Mouse (Mus musculus) CH12.LX (cell line): ENCODE measurements at regions not wholly inside any gene's neighbourhood (a gene's known extent, or its start where the extent isn't known, plus 50 kb on each side); places are given as distances from the start of the nearest gene placed in this dataset.

Experiments
- DNase-seq: peaks from one replicate; pipeline ENCODE4 v3.0.0-alpha.2; 2013; ENCODE audit errors: extremely low read depth
- H3K27ac ChIP-seq: 2 replicates; pipeline ENCODE4 v1.5.1; 2012; ENCODE audit warnings: low read depth, mild to moderate bottlenecking, control low read depth, moderate library complexity; ENCODE audit not compliant: insufficient read depth
- H3K27me3 ChIP-seq: replicated peaks from 2 replicates; pipeline ENCODE3; 2012; ENCODE audit warnings: inconsistent platforms
- H3K36me3 ChIP-seq, 2 experiments: replicated peaks in 1 of 2; 2 replicates each; pipeline versions ENCODE3 to v1.6.1; 2012; ENCODE audit warnings: inconsistent platforms in 1 of 2, low read length in 1 of 2, mild to moderate bottlenecking in 1 of 2, mixed read lengths in 1 of 2, moderate library complexity in 1 of 2; ENCODE audit not compliant: control insufficient read depth in 1 of 2, insufficient read depth in 1 of 2
- H3K4me1 ChIP-seq, 2 experiments: 2 replicates each; pipeline ENCODE4 v1.6.1; 2012; ENCODE audit warnings: inconsistent platforms in 1 of 2, moderate library complexity in 1 of 2; ENCODE audit not compliant: insufficient read depth in 2 of 2, control insufficient read depth in 1 of 2
- H3K4me2 ChIP-seq: 2 replicates; pipeline ENCODE4 v1.6.1; 2012; ENCODE audit warnings: low read depth, mild to moderate bottlenecking, control low read depth; ENCODE audit not compliant: poor library complexity, insufficient read depth, severe bottlenecking
- H3K4me3 ChIP-seq, 3 experiments: fragments of 150-350 bp in 1 of 3; sonication (generic) in 1 of 3; replicated peaks in 1 of 3; 2 replicates each; pipeline versions ENCODE3 to v1.5.1; 2011 to 2012; ENCODE audit warnings: low read depth in 2 of 3, low read length in 2 of 3, mild to moderate bottlenecking in 2 of 3, moderate library complexity in 2 of 3, control low read depth in 1 of 3, improper control_type of control experiment in 1 of 3, inconsistent platforms in 1 of 3, mixed read lengths in 1 of 3; ENCODE audit not compliant: poor library complexity in 1 of 3
- H3K79me2 ChIP-seq: replicated peaks from 2 replicates; pipeline ENCODE4 v1.6.1; 2012; ENCODE audit warnings: mild to moderate bottlenecking, moderate library complexity; ENCODE audit not compliant: control insufficient read depth, poor library complexity, insufficient read depth, severe bottlenecking; ENCODE audit errors: extremely low read depth
- H3K9ac ChIP-seq: 2 replicates; pipeline ENCODE4 v1.6.1; 2012; ENCODE audit warnings: low read depth, mild to moderate bottlenecking, control low read depth, moderate library complexity; ENCODE audit not compliant: insufficient read depth
- H3K9me3 ChIP-seq: replicated peaks from 2 replicates; pipeline ENCODE3; 2012; ENCODE audit warnings: low read length, inconsistent platforms, mixed read lengths
- ELF1 ChIP-seq: IDR thresholded peaks from 2 replicates; pipeline ENCODE4 v1.6.1; 2014; ENCODE audit warnings: low read depth, mild to moderate bottlenecking, inconsistent platforms, low read length, improper control_type of control experiment
- ETS1 ChIP-seq: conservative IDR thresholded peaks from 2 replicates; pipeline ENCODE4 v1.6.1; 2012; ENCODE audit warnings: low read depth, mild to moderate bottlenecking, inconsistent platforms, low read length, improper control_type of control experiment, moderate library complexity
- GABPA ChIP-seq: IDR thresholded peaks from 2 replicates; pipeline ENCODE4 v1.6.1; 2012; ENCODE audit warnings: low read depth, low read length, improper control_type of control experiment, inconsistent platforms; ENCODE audit not compliant: insufficient replicate concordance
- HCFC1 ChIP-seq: IDR thresholded peaks from 2 replicates; pipeline ENCODE4 v1.6.1; 2012; ENCODE audit warnings: low read depth, mild to moderate bottlenecking, inconsistent platforms, low read length, improper control_type of control experiment
- IRF4 ChIP-seq: IDR thresholded peaks from 2 replicates; pipeline ENCODE4 v1.6.1; 2014; ENCODE audit warnings: low read depth, mild to moderate bottlenecking, inconsistent platforms, low read length, improper control_type of control experiment
- MAFK ChIP-seq: IDR thresholded peaks from 2 replicates; pipeline ENCODE4 v1.6.1; 2011; ENCODE audit warnings: low read length, improper control_type of control experiment; ENCODE audit not compliant: insufficient replicate concordance
- MAX ChIP-seq: IDR thresholded peaks from 2 replicates; pipeline ENCODE4 v1.6.1; 2011; ENCODE audit warnings: low read length, improper control_type of control experiment
- MAZ ChIP-seq: IDR thresholded peaks from 2 replicates; pipeline ENCODE4 v1.6.1; 2012; ENCODE audit warnings: low read depth, mild to moderate bottlenecking, inconsistent platforms, low read length, improper control_type of control experiment, moderate library complexity
- MEF2A ChIP-seq: IDR thresholded peaks from 2 replicates; pipeline ENCODE4 v1.6.1; 2014; ENCODE audit warnings: low read depth, mild to moderate bottlenecking, inconsistent platforms, low read length, improper control_type of control experiment, borderline replicate concordance
- NELFE ChIP-seq: IDR thresholded peaks from 2 replicates; pipeline ENCODE4 v1.6.1; 2011; ENCODE audit warnings: low read depth, low read length, improper control_type of control experiment
- PAX5 ChIP-seq: IDR thresholded peaks from 2 replicates; pipeline ENCODE4 v1.6.1; 2012; ENCODE audit warnings: low read length, inconsistent platforms, mixed read lengths
- POLR2AphosphoS2 ChIP-seq: IDR thresholded peaks from 2 replicates; pipeline ENCODE4 v1.6.1; 2011; ENCODE audit warnings: low read depth, low read length, improper control_type of control experiment
- RCOR1 ChIP-seq: conservative IDR thresholded peaks from 2 replicates; pipeline ENCODE4 v1.6.1; 2012; ENCODE audit warnings: low read depth, mild to moderate bottlenecking, inconsistent platforms, low read length, improper control_type of control experiment
- SMC3 ChIP-seq: IDR thresholded peaks from 2 replicates; pipeline ENCODE4 v1.6.1; 2011; ENCODE audit warnings: low read depth, low read length, improper control_type of control experiment
- UBTF ChIP-seq: IDR thresholded peaks from 2 replicates; pipeline ENCODE4 v1.6.1; 2012; ENCODE audit warnings: low read depth, mild to moderate bottlenecking, inconsistent platforms, low read length, improper control_type of control experiment, moderate library complexity
- USF2 ChIP-seq: conservative IDR thresholded peaks from 2 replicates; pipeline ENCODE4 v1.6.1; 2011; ENCODE audit warnings: low read depth, low read length, improper control_type of control experiment
- ZNF384 ChIP-seq: IDR thresholded peaks from 2 replicates; pipeline ENCODE4 v1.6.1; 2012; ENCODE audit warnings: low read depth, low read length, improper control_type of control experiment, inconsistent platforms
- dilution Hi-C: fragments of 300-500 bp; cut with MboI; formaldehyde crosslinking; loops from 2 replicates; pipeline ENCODE4 v1.14.3; 2020; ENCODE audit warnings: low sequenced_read_pairs; ENCODE audit not compliant: extremely low pct_unique_long_range_greater_than_20kb, extremely low pct_ligation_motif_present
- in situ Hi-C: fragments of 300-500 bp; cut with MboI; formaldehyde crosslinking; loops from 3 replicates; pipeline ENCODE4 v1.14.3; 2019; ENCODE audit warnings: low sequenced_read_pairs, low pct_ligation_motif_present, low pct_unique_long_range_greater_than_20kb, mixed read lengths

- H3K4me1 ChIP-seq: no peaks in the 10 kb centered on the region
- dilution Hi-C loops: no loop called here
- TF ChIP-seq RCOR1 (no peak), PAX5 (no peak)
- TF ChIP-seq, all 38 proteins: peak for 0
- Histone ChIP-seq H3K79me2 (no peaks in the 10 kb centered on the region), H3K27ac (no peak overlapping the region), H3K4me3 (no peak overlapping the region), H3K9me3 (no peaks in the 10 kb centered on the region), H3K4me2 (no peak overlapping the region), H3K9ac (no peak overlapping the region), H3K36me3 (no peaks in the 10 kb centered on the region), H3K27me3 (no peaks in the 10 kb centered on the region)
- in situ Hi-C loops: no loop called here
- no peak for DNase-seq
Observed at GRCm38 (mm10) chr6:7463896-7464295, 90.8 kb upstream of the Tac1 start.

- no peaks in the 10 kb centered on the region for H3K27me3 ChIP-seq
- in situ Hi-C loops: no loop called here
- dilution Hi-C loops: no loop called here
- no peaks in the 10 kb centered on the region for H3K79me2 ChIP-seq
- no peaks in the 10 kb centered on the region for H3K36me3 ChIP-seq
- H3K9ac ChIP-seq: no peak overlapping the region
- H3K9me3 ChIP-seq: no peaks in the 10 kb centered on the region
- no peaks in the 10 kb centered on the region for H3K4me1 ChIP-seq
- no peak for DNase-seq
- H3K4me3 ChIP-seq: no peak overlapping the region
- TF ChIP-seq IRF4 (no peak), ZNF384 (no peak), ETS1 (no peak), GABPA (no peak), MEF2A (no peak), POLR2AphosphoS2 (no peak), NELFE (no peak), PAX5 (no peak), ELF1 (no peak), SMC3 (no peak), USF2 (no peak), HCFC1 (no peak), MAZ (no peak), MAFK (no peak), UBTF (no peak), MAX (no peak), RCOR1 (no peak)
- no peak overlapping the region for H3K27ac ChIP-seq
- no peak overlapping the region for H3K4me2 ChIP-seq
Observed at GRCm38 (mm10) chr6:7464346-7464745, 90.3 kb upstream of the Tac1 start.
